Comparison of ENCODE assay signal across 8 mouse cellular contexts in the genomic region with DNA sequence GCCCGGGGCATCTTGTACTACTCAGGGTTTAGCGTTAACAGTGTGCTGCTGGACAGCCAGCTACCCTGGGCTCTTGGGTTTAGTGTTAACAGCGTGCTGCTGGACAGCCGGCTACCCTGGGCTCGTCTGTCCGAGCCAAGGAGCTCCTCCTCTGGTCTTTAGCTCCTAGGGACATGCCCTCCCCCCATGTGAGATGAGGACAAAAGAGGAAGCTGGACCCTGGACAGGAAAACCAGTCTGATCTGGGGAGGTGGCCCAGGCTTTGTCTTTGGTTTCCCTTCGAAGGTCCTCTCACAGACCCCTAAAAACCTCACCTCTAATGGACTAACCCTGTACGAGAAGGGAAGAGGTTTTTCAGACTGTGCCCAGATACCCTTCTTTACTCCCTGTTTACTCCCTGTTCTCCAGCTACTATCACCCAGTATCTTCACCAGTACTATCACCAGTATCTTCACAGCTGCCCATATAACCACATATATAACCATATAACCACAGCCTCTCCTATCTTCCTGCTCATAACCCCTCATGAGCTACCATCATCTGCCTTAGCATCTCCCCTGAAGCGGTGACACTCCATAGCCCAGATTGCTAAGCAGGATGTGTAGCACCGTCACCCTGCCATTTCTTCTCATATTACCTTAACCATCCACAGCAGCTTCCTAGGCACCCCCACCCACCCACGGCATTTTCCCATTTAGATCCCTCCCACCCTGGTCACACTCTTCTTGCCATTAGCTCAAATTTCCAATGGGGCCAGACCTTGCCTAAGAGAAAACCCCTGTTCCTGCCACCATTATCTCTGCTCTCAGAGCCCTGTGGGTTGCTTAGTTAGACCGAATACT. TPM values are rescaled to one million over a fixed set of nuclear protein-coding genes. Genes with fewer than 3 reads are reported as not detected.
DNase-seq lines count a peak whose midpoint lies in the region; ATAC-seq lines count a peak whose summit lies in the region.

No protein-coding gene starts in this region.

- H3K4me2 ChIP-seq in midbrain, embryonic 12.5 days (replicated peaks): peak overlapping the region; percentile 9; the same call in 1 of the 2 replicates
- no peak overlapping the region for H3K4me2 ChIP-seq in midbrain, embryonic 11.5 days
- H3K4me2 ChIP-seq in heart, embryonic 12.5 days: peak overlapping the region; percentile 80
- peak overlapping the region; percentile 96 for H3K4me2 ChIP-seq in neural tube, embryonic 15.5 days

- H3K4me1 ChIP-seq in midbrain, embryonic 12.5 days: peaks cover 43% of the 10 kb centered on the region
- peaks cover 27% of the 10 kb centered on the region for H3K4me1 ChIP-seq in midbrain, embryonic 11.5 days (ENCODE audit: control insufficient read depth, insufficient read depth, low read length)
- peaks cover 74% of the 10 kb centered on the region for H3K4me1 ChIP-seq in heart, embryonic 12.5 days (replicated peaks)
- H3K4me1 ChIP-seq in limb, embryonic 10.5 days: peaks cover 57% of the 10 kb centered on the region
- H3K4me1 ChIP-seq in neural tube, embryonic 15.5 days: peaks cover 47% of the 10 kb centered on the region

- H3K27ac ChIP-seq in midbrain, embryonic 12.5 days (replicated peaks): no peak overlapping the region
- no peak overlapping the region for H3K27ac ChIP-seq in midbrain, embryonic 11.5 days (ENCODE audit: low read depth, low read length)
- H3K27ac ChIP-seq in heart, embryonic 12.5 days (ENCODE audit: poor library complexity, severe bottlenecking): no peak overlapping the region
- H3K27ac ChIP-seq in limb, embryonic 10.5 days: peak overlapping the region; percentile 51; the same call in 1 of the 2 replicates
- no peak overlapping the region for H3K27ac ChIP-seq in neural tube, embryonic 15.5 days (replicated peaks)

- no peak overlapping the region for H3K4me3 ChIP-seq in midbrain, embryonic 12.5 days
- H3K4me3 ChIP-seq in midbrain, embryonic 11.5 days (ENCODE audit: low read depth, low read length): no peak overlapping the region
- peak overlapping the region; percentile 86 for H3K4me3 ChIP-seq in heart, embryonic 12.5 days
- H3K4me3 ChIP-seq in limb, embryonic 10.5 days: 0 out of 2 replicates have a peak overlapping the region, but pooled peaks have one; percentile 79
- no peak overlapping the region for H3K4me3 ChIP-seq in neural tube, embryonic 15.5 days (replicated peaks)

- H3K36me3 ChIP-seq in midbrain, embryonic 12.5 days: no peaks in the 10 kb centered on the region
- no peaks in the 10 kb centered on the region for H3K36me3 ChIP-seq in midbrain, embryonic 11.5 days (ENCODE audit: control insufficient read depth, insufficient read depth, low read length)
- 0 out of 2 replicates have a peak, but pooled peaks cover 6% of the 10 kb centered on the region for H3K36me3 ChIP-seq in heart, embryonic 12.5 days
- H3K36me3 ChIP-seq in limb, embryonic 10.5 days: peaks cover 23% of the 10 kb centered on the region
- H3K36me3 ChIP-seq in neural tube, embryonic 15.5 days: no peaks in the 10 kb centered on the region

- no peaks in the 10 kb centered on the region for H3K9me3 ChIP-seq in midbrain, embryonic 12.5 days
- H3K9me3 ChIP-seq in midbrain, embryonic 11.5 days (ENCODE audit: control insufficient read depth, low read length): no peaks in the 10 kb centered on the region
- H3K9me3 ChIP-seq in heart, embryonic 12.5 days (replicated peaks): no peaks in the 10 kb centered on the region
- no peaks in the 10 kb centered on the region for H3K9me3 ChIP-seq in limb, embryonic 10.5 days (replicated peaks)
- no peaks in the 10 kb centered on the region for H3K9me3 ChIP-seq in neural tube, embryonic 15.5 days (replicated peaks)

- no peak for DNase-seq in midbrain, embryonic 11.5 days (ENCODE audit: low spot score, missing footprints)
- DNase-seq in limb, embryonic 10.5 days (ENCODE audit: low spot score): no peak
- DNase-seq in adrenal gland, postnatal 10 days: no peak
- DNase-seq in cerebellum, postnatal 36 days: no peak
- no peak for DNase-seq in ovary, postnatal 10 days (ENCODE audit: low spot score)

- no peak for ATAC-seq in midbrain, embryonic 12.5 days (ENCODE audit: low FRiP score, low read depth)
- ATAC-seq in midbrain, embryonic 11.5 days (ENCODE audit: low FRiP score): no peak
- no peak for ATAC-seq in heart, embryonic 12.5 days (ENCODE audit: insufficient number of reproducible peaks, low FRiP score)
- no peak for ATAC-seq in neural tube, embryonic 15.5 days (ENCODE audit: low FRiP score)

- WGBS in midbrain, embryonic 12.5 days: 54% methylated on average over 12 of the region's 12 CpGs
- WGBS in midbrain, embryonic 11.5 days: 46% methylated on average over 12 of the region's 12 CpGs
- 44% methylated on average over 12 of the region's 12 CpGs for WGBS in heart, embryonic 12.5 days
- WGBS in limb, embryonic 10.5 days: 51% methylated on average over 12 of the region's 12 CpGs
- 61% methylated on average over 12 of the region's 12 CpGs for WGBS in neural tube, embryonic 15.5 days

- H3K27me3 ChIP-seq in midbrain, embryonic 12.5 days: no peaks in the 10 kb centered on the region
- no peaks in the 10 kb centered on the region for H3K27me3 ChIP-seq in midbrain, embryonic 11.5 days (ENCODE audit: control insufficient read depth, insufficient read depth, low read length)
- no peaks in the 10 kb centered on the region for H3K27me3 ChIP-seq in heart, embryonic 12.5 days (replicated peaks)
- H3K27me3 ChIP-seq in limb, embryonic 10.5 days (ENCODE audit: low read depth, poor library complexity, severe bottlenecking): no peaks in the 10 kb centered on the region
- H3K27me3 ChIP-seq in neural tube, embryonic 15.5 days (replicated peaks): no peaks in the 10 kb centered on the region

- H3K9ac ChIP-seq in midbrain, embryonic 12.5 days (replicated peaks): no peak overlapping the region
- H3K9ac ChIP-seq in midbrain, embryonic 11.5 days (ENCODE audit: low read length): no peak overlapping the region
- peak overlapping the region; percentile 85; the same call in 1 of the 2 replicates for H3K9ac ChIP-seq in heart, embryonic 12.5 days
- no peak overlapping the region for H3K9ac ChIP-seq in neural tube, embryonic 15.5 days (replicated peaks)

RNA-seq across cellular contexts. Expression of a gene that starts 8.7 kb away (rescaled TPM):
- polyA plus RNA-seq in midbrain, embryonic 12.5 days (2016; fragmentation: Nextera tagmentation; extraction: Ambion mirVana): 21.6 and 27.0 TPM in 2 replicates
- polyA plus RNA-seq in midbrain, embryonic 11.5 days (2014; fragmentation: Nextera tagmentation; extraction: Ambion mirVana): 29.4 and 31.4 TPM in 2 replicates
- polyA plus RNA-seq in heart, embryonic 12.5 days (2016; fragmentation: Nextera tagmentation; extraction: Ambion mirVana): 41.9 and 42.7 TPM in 2 replicates
- 52.5 and 55.4 TPM in 2 replicates for polyA plus RNA-seq in limb, embryonic 10.5 days (2016; fragmentation: Nextera tagmentation; extraction: Ambion mirVana)
- polyA plus RNA-seq in neural tube, embryonic 15.5 days (2015; fragmentation: Nextera tagmentation; extraction: Ambion mirVana): 18.4 and 37.9 TPM in 2 replicates
- 10 to 100 TPM; 47.9 to 57.5 TPM for total RNA-seq in adrenal gland, postnatal 10 days (2021)

RNA-seq across cellular contexts. Expression of a gene that starts 20.4 kb away (rescaled TPM):
- polyA plus RNA-seq in midbrain, embryonic 12.5 days (2016; fragmentation: Nextera tagmentation; extraction: Ambion mirVana): 14.7 and 16.2 TPM in 2 replicates
- polyA plus RNA-seq in midbrain, embryonic 11.5 days (2014; fragmentation: Nextera tagmentation; extraction: Ambion mirVana): 9.1 and 11.6 TPM in 2 replicates
- polyA plus RNA-seq in heart, embryonic 12.5 days (2016; fragmentation: Nextera tagmentation; extraction: Ambion mirVana): 16.8 and 19.1 TPM in 2 replicates
- polyA plus RNA-seq in limb, embryonic 10.5 days (2016; fragmentation: Nextera tagmentation; extraction: Ambion mirVana): 10.7 and 14.5 TPM in 2 replicates
- 13.2 and 17.0 TPM in 2 replicates for polyA plus RNA-seq in neural tube, embryonic 15.5 days (2015; fragmentation: Nextera tagmentation; extraction: Ambion mirVana)
- 10 to 100 TPM; 76.4 to 77.1 TPM for total RNA-seq in adrenal gland, postnatal 10 days (2021)

RNA-seq across cellular contexts. Expression of a gene that starts 37.2 kb away (rescaled TPM):
- polyA plus RNA-seq in midbrain, embryonic 12.5 days (2016; fragmentation: Nextera tagmentation; extraction: Ambion mirVana): 49.9 and 50.1 TPM in 2 replicates
- 51.6 and 52.1 TPM in 2 replicates for polyA plus RNA-seq in midbrain, embryonic 11.5 days (2014; fragmentation: Nextera tagmentation; extraction: Ambion mirVana)
- 50.7 and 55.6 TPM in 2 replicates for polyA plus RNA-seq in heart, embryonic 12.5 days (2016; fragmentation: Nextera tagmentation; extraction: Ambion mirVana)
- polyA plus RNA-seq in limb, embryonic 10.5 days (2016; fragmentation: Nextera tagmentation; extraction: Ambion mirVana): 59.6 and 68.5 TPM in 2 replicates
- 57.0 and 62.9 TPM in 2 replicates for polyA plus RNA-seq in neural tube, embryonic 15.5 days (2015; fragmentation: Nextera tagmentation; extraction: Ambion mirVana)
- 100 to 1,000 TPM in 1 of 2 experiments, 10 to 100 TPM in 1; 86.1 to 109 TPM for total RNA-seq in adrenal gland, postnatal 10 days (2021)

RNA-seq across cellular contexts. Expression of a gene that starts 37.2 kb away (rescaled TPM):
- 43.3 and 45.8 TPM in 2 replicates for polyA plus RNA-seq in midbrain, embryonic 12.5 days (2016; fragmentation: Nextera tagmentation; extraction: Ambion mirVana)
- 42.0 and 45.0 TPM in 2 replicates for polyA plus RNA-seq in midbrain, embryonic 11.5 days (2014; fragmentation: Nextera tagmentation; extraction: Ambion mirVana)
- polyA plus RNA-seq in heart, embryonic 12.5 days (2016; fragmentation: Nextera tagmentation; extraction: Ambion mirVana): 35.8 and 38.1 TPM in 2 replicates
- polyA plus RNA-seq in limb, embryonic 10.5 days (2016; fragmentation: Nextera tagmentation; extraction: Ambion mirVana): 45.5 and 49.7 TPM in 2 replicates
- polyA plus RNA-seq in neural tube, embryonic 15.5 days (2015; fragmentation: Nextera tagmentation; extraction: Ambion mirVana): 18.1 and 21.2 TPM in 2 replicates
- 10 to 100 TPM; 49.4 to 49.7 TPM for total RNA-seq in adrenal gland, postnatal 10 days (2021)

Comparison
In these comparisons a context has a peak if more than half of its experiments do, and no peak if none do; other contexts are left out.
1. H3K4me3 ChIP-seq: peak in heart, embryonic 12.5 days (single experiment) and limb, embryonic 10.5 days (single experiment); none in midbrain, embryonic 12.5 days (single experiment), midbrain, embryonic 11.5 days (single experiment) and neural tube, embryonic 15.5 days (single experiment).